Mouse (Mus musculus): ENCODE data around the gene Sipa1l3. TPM values are rescaled to one million over a fixed set of nuclear protein-coding genes. Genes with fewer than 3 reads are reported as not detected.

Sipa1l3 gene
- polyA plus RNA-seq, 1 experiment from 2014 or later = 21.5 TPM

GRCm38 (mm10) chr7:29421909-29422244, 96.6 kb downstream of the Sipa1l3 start:
- Histone ChIP-seq H3K36me3 (no peaks in the 10 kb centered on the region), H3K4me3 (no peak overlapping the region), H3K27me3 (no peaks in the 10 kb centered on the region), H3K4me2 (no peak overlapping the region), H3K27ac (peak overlapping the region; percentile 62; the same call in 1 of the 2 replicates), H3K9ac (no peak overlapping the region), H3K4me1 (peaks cover 47% of the 10 kb centered on the region), H3K9me3 (no peaks in the 10 kb centered on the region)
- ATAC-seq (ENCODE audit: insufficient number of reproducible peaks, insufficient read depth, low FRiP score, low TSS enrichment, low read depth) = no peak
- 54% methylated on average over 3 of the region's 3 CpGs for WGBS

GRCm38 (mm10) chr7:29421240-29421908, 97.1 kb downstream of the Sipa1l3 start:
- Histone ChIP-seq H3K27ac (peak overlapping the region; percentile 62), H3K4me3 (no peak overlapping the region), H3K9ac (no peak overlapping the region), H3K4me1 (peaks cover 49% of the 10 kb centered on the region), H3K36me3 (no peaks in the 10 kb centered on the region), H3K27me3 (no peaks in the 10 kb centered on the region), H3K4me2 (no peak overlapping the region), H3K9me3 (no peaks in the 10 kb centered on the region)
- no peak for ATAC-seq (ENCODE audit: insufficient number of reproducible peaks, insufficient read depth, low FRiP score, low TSS enrichment, low read depth)
- WGBS = 39% methylated on average over 12 of the region's 12 CpGs

GRCm38 (mm10) chr7:29419836-29420235, 98.6 kb downstream of the Sipa1l3 start:
- no peak overlapping the region for H3K9ac ChIP-seq
- no peak overlapping the region for H3K4me3 ChIP-seq
- WGBS = 51% methylated on average over 4 of the region's 4 CpGs
- no peaks in the 10 kb centered on the region for H3K36me3 ChIP-seq
- H3K27me3 ChIP-seq = no peaks in the 10 kb centered on the region
- no peak for ATAC-seq (ENCODE audit: insufficient number of reproducible peaks, insufficient read depth, low FRiP score, low TSS enrichment, low read depth)
- H3K4me2 ChIP-seq = no peak overlapping the region
- H3K9me3 ChIP-seq = no peaks in the 10 kb centered on the region
- H3K4me1 ChIP-seq = peaks cover 38% of the 10 kb centered on the region
- no peak overlapping the region for H3K27ac ChIP-seq

DNA sequence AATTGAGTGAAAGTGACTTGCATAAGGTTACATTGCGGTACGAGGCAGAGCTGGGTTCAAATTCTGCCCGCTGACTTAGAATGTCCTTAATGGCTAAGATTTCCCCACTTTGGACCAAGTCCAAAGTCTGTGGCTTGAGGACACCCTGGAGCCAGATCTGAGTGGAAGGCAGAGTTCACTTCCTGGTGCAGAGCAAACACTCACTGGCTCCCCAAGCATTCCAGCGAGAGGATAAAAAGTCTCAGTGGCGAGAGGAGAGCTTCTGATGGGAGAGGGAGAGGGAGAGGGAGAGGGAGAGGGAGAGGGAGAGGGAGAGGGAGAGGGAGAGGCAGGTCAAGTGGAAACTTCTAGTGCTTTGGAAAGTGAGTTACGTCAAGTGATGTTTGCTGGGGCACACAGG, 100.2 kb downstream of the Sipa1l3 start:
- H3K4me3 ChIP-seq = no peak overlapping the region
- no peak for ATAC-seq (ENCODE audit: insufficient number of reproducible peaks, insufficient read depth, low FRiP score, low TSS enrichment, low read depth)
- peaks cover 37% of the 10 kb centered on the region for H3K4me1 ChIP-seq
- no peaks in the 10 kb centered on the region for H3K27me3 ChIP-seq
- no peak overlapping the region for H3K27ac ChIP-seq
- no peak overlapping the region for H3K4me2 ChIP-seq
- 71% methylated on average over 6 of the region's 6 CpGs for WGBS
- no peaks in the 10 kb centered on the region for H3K9me3 ChIP-seq
- H3K36me3 ChIP-seq = no peaks in the 10 kb centered on the region
- H3K9ac ChIP-seq = no peak overlapping the region

- no peak overlapping the region for H3K27ac ChIP-seq
- no peak overlapping the region for H3K4me2 ChIP-seq
- no peaks in the 10 kb centered on the region for H3K9me3 ChIP-seq
- H3K36me3 ChIP-seq = no peaks in the 10 kb centered on the region
- ATAC-seq (ENCODE audit: insufficient number of reproducible peaks, insufficient read depth, low FRiP score, low TSS enrichment, low read depth) = no peak
- H3K4me3 ChIP-seq = no peak overlapping the region
- WGBS = 50% methylated on average over 8 of the region's 8 CpGs
- H3K4me1 ChIP-seq = peaks cover 39% of the 10 kb centered on the region
- H3K9ac ChIP-seq = no peak overlapping the region
- no peaks in the 10 kb centered on the region for H3K27me3 ChIP-seq
Observed at GRCm38 (mm10) chr7:29417332-29418069, 100.9 kb downstream of the Sipa1l3 start.

- H3K9me3 ChIP-seq = no peaks in the 10 kb centered on the region
- H3K4me3 ChIP-seq = no peak overlapping the region
- ATAC-seq (ENCODE audit: insufficient number of reproducible peaks, insufficient read depth, low FRiP score, low TSS enrichment, low read depth) = no peak; the same call in 1 of the 2 replicates
- no peaks in the 10 kb centered on the region for H3K27me3 ChIP-seq
- no peaks in the 10 kb centered on the region for H3K36me3 ChIP-seq
- H3K4me2 ChIP-seq = no peak overlapping the region
- WGBS = 60% methylated on average over 2 of the region's 2 CpGs
- no peak overlapping the region; the same call in 1 of the 2 replicates for H3K27ac ChIP-seq
- no peak overlapping the region for H3K9ac ChIP-seq
- peaks cover 45% of the 10 kb centered on the region for H3K4me1 ChIP-seq
Observed at GRCm38 (mm10) chr7:29416906-29417305, 101.5 kb downstream of the Sipa1l3 start.

- Histone ChIP-seq H3K9ac (no peak overlapping the region), H3K4me2 (no peak overlapping the region), H3K27me3 (no peaks in the 10 kb centered on the region), H3K9me3 (no peaks in the 10 kb centered on the region), H3K36me3 (no peaks in the 10 kb centered on the region), H3K27ac (no peak overlapping the region), H3K4me3 (no peak overlapping the region), H3K4me1 (peaks cover 39% of the 10 kb centered on the region)
- 62% methylated on average over 8 of the region's 8 CpGs for WGBS
- no peak for ATAC-seq (ENCODE audit: insufficient number of reproducible peaks, insufficient read depth, low FRiP score, low TSS enrichment, low read depth)
Observed at GRCm38 (mm10) chr7:29411838-29412580, 106.4 kb downstream of the Sipa1l3 start.

DNA sequence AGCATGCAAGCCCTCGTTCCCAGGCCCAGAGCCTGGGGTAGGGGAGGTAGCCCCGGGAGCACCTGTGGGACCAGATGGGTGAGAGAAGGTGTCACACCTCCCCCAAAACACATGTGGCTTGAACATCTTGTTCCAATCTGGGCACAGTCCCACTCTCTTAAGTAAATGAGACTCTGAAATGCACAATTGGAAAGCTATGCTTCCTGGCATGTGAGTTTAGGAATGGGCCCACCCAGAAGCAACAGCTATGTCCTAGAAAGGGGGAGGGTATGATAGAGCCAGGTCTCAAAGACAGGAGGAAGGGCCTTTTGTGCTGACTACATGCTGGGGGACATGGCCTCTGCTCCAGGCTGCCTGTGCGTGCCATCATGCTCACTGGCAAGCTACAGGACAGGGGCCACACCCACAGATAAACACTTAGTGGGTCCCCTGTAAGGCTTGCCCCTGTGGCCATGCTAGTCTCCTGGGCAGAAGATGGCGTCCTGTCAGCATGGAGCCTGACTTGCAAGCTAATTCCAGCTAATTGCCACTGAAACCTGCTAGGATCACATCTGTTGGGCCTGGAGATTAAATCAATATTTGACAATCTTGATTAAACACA, 107.1 kb downstream of the Sipa1l3 start:
- Histone ChIP-seq H3K4me1 (peaks cover 35% of the 10 kb centered on the region), H3K4me3 (no peak overlapping the region), H3K9me3 (no peaks in the 10 kb centered on the region), H3K27ac (0 out of 2 replicates have a peak overlapping the region, but pooled peaks have one; percentile 28), H3K36me3 (no peaks in the 10 kb centered on the region), H3K27me3 (no peaks in the 10 kb centered on the region), H3K4me2 (peak overlapping the region; percentile 20; the same call in 1 of the 2 replicates), H3K9ac (no peak overlapping the region)
- WGBS = 27% methylated on average over 4 of the region's 4 CpGs
- 0 out of 2 replicates have a peak, but pooled peaks have one; percentile 44 for ATAC-seq (ENCODE audit: insufficient number of reproducible peaks, insufficient read depth, low FRiP score, low TSS enrichment, low read depth)

GRCm38 (mm10) chr7:29410402-29410801, 108.0 kb downstream of the Sipa1l3 start:
- WGBS = 80% methylated on average over 8 of the region's 8 CpGs

DNA sequence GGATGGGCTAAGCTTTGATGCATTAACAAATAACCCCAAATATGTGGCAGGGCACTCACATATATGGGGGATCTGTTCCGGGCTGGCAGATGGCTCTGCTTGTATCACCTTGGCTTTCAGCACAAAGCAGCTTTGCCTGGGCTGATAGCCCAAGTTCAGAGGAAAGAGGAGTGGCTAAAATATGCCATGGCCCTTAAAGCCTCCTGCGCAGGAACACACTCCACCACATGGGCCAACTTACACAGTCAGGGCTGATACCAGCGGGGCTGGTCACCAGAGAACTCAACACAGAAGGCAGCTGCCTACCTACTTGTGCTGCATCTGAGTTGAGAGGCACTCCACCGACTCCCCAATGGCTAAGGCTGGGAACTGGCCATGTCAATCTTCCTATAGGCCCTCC, 111.6 kb downstream of the Sipa1l3 start:
- no peak overlapping the region for H3K4me2 ChIP-seq
- H3K9ac ChIP-seq = no peak overlapping the region
- ATAC-seq (ENCODE audit: insufficient number of reproducible peaks, insufficient read depth, low FRiP score, low TSS enrichment, low read depth) = no peak
- H3K27ac ChIP-seq = no peak overlapping the region
- H3K4me3 ChIP-seq = no peak overlapping the region
- peaks cover 5% of the 10 kb centered on the region; the same call in 1 of the 2 replicates for H3K9me3 ChIP-seq
- no peaks in the 10 kb centered on the region for H3K27me3 ChIP-seq
- 87% methylated on average over 4 of the region's 4 CpGs for WGBS
- peaks cover 14% of the 10 kb centered on the region for H3K36me3 ChIP-seq
- H3K4me1 ChIP-seq = peaks cover 24% of the 10 kb centered on the region

More at GRCm38 (mm10) chr7:29410402-29410801, 108.0 kb downstream of the Sipa1l3 start:
- Histone ChIP-seq H3K9me3 (no peaks in the 10 kb centered on the region), H3K27me3 (no peaks in the 10 kb centered on the region), H3K4me3 (no peak overlapping the region), H3K9ac (no peak overlapping the region), H3K36me3 (peaks cover 7% of the 10 kb centered on the region; the same call in 1 of the 2 replicates), H3K4me2 (no peak overlapping the region), H3K4me1 (peaks cover 33% of the 10 kb centered on the region), H3K27ac (no peak overlapping the region)
- ATAC-seq (ENCODE audit: insufficient number of reproducible peaks, insufficient read depth, low FRiP score, low TSS enrichment, low read depth) = no peak

GRCm38 (mm10) chr7:29404126-29404525, 114.3 kb downstream of the Sipa1l3 start:
- H3K27me3 ChIP-seq = no peaks in the 10 kb centered on the region
- WGBS = 92% methylated on average over 2 of the region's 2 CpGs

More at GRCm38 (mm10) chr7:29404126-29404525, 114.3 kb downstream of the Sipa1l3 start:
- H3K9me3 ChIP-seq = peaks cover 5% of the 10 kb centered on the region; the same call in 1 of the 2 replicates
- no peak overlapping the region for H3K9ac ChIP-seq
- H3K27ac ChIP-seq = no peak overlapping the region
- H3K4me2 ChIP-seq = no peak overlapping the region
- H3K4me3 ChIP-seq = no peak overlapping the region
- H3K4me1 ChIP-seq = 0 out of 2 replicates have a peak, but pooled peaks cover 1% of the 10 kb centered on the region
- peaks cover 36% of the 10 kb centered on the region for H3K36me3 ChIP-seq
- ATAC-seq (ENCODE audit: insufficient number of reproducible peaks, insufficient read depth, low FRiP score, low TSS enrichment, low read depth) = no peak
